Mouse (Mus musculus): ENCODE data around the gene Gng2.

- TF ChIP-seq ZNF384 (IDR thresholded peaks at IDR 0.05; ENCODE audit: low read depth, low read length) (no peak), ZC3H11A (IDR thresholded peaks at IDR 0.05; ENCODE audit: borderline replicate concordance, low read depth, low read length) (no peak)
These were observed 103.1 kb downstream of the Gng2 start for GRCm38 (mm10) chr14:19874201-19874807.

Measured in ES-E14 (cell line).